Mouse (Mus musculus): ENCODE measurements around the gene Deaf1. TPM values are rescaled to one million over a fixed set of nuclear protein-coding genes. Genes with fewer than 3 reads are reported as not detected.

Gene Deaf1
- total and polyA plus RNA-seq, 3 experiments: 3.5 to 31.6 (median 10.0) TPM

GRCm38 (mm10) chr7:141335044-141335579, 7.6 kb upstream of the Deaf1 start:
- no peaks in the 10 kb centered on the region for H3K79me2 ChIP-seq (replicated peaks; ENCODE audit: control insufficient read depth, extremely low read depth, insufficient read depth, poor library complexity, severe bottlenecking)
- H3K36me3 ChIP-seq (replicated peaks in 1 of 2; ENCODE audit: control insufficient read depth in 1 of 2, insufficient read depth in 1 of 2, low read length in 1 of 2): peaks cover 5 to 39% of the 10 kb centered on the region in 2 experiments
- H3K4me1 ChIP-seq (ENCODE audit: control insufficient read depth in 1 of 2, insufficient read depth in 2 of 2): peaks cover 0 to 4% of the 10 kb centered on the region in 2 experiments; a peak in 1 of 4 replicates
- H3K4me3 ChIP-seq (replicated peaks in 1 of 3; ENCODE audit: low read depth in 2 of 3, low read length in 2 of 3, poor library complexity in 1 of 3): no peak overlapping the region
- DNase-seq (ENCODE audit: extremely low read depth): no peak
- no peak overlapping the region for H3K9ac ChIP-seq (ENCODE audit: insufficient read depth, low read depth)
- H3K4me2 ChIP-seq (ENCODE audit: insufficient read depth, low read depth, poor library complexity, severe bottlenecking): no peak overlapping the region
- no peaks in the 10 kb centered on the region for H3K9me3 ChIP-seq (replicated peaks; ENCODE audit: low read length)
- TF ChIP-seq ELF1 (IDR thresholded peaks at IDR 0.05; ENCODE audit: low read depth, low read length): no peak
- no peak for TF ChIP-seq GABPA (IDR thresholded peaks at IDR 0.05; ENCODE audit: insufficient replicate concordance, low read depth, low read length)
- no peak for TF ChIP-seq ETS1 (conservative IDR thresholded peaks at IDR 0.05; ENCODE audit: low read depth, low read length)
- TF ChIP-seq HCFC1 (IDR thresholded peaks at IDR 0.05; ENCODE audit: low read depth, low read length): no peak
- no peak for TF ChIP-seq NRF1 (IDR thresholded peaks at IDR 0.05; ENCODE audit: low read depth, low read length)
- TF ChIP-seq KAT2A (IDR thresholded peaks at IDR 0.05; ENCODE audit: insufficient replicate concordance, low read length): no peak
- no peak for TF ChIP-seq EP300 (IDR thresholded peaks at IDR 0.05; ENCODE audit: low read length)
- no peak for TF ChIP-seq RCOR1 (conservative IDR thresholded peaks at IDR 0.05; ENCODE audit: low read depth, low read length)
- TF ChIP-seq SMC3 (IDR thresholded peaks at IDR 0.05; ENCODE audit: low read depth, low read length): no peak
- TF ChIP-seq UBTF (IDR thresholded peaks at IDR 0.05; ENCODE audit: low read depth, low read length): no peak
- TF ChIP-seq CHD2 (IDR thresholded peaks at IDR 0.05; ENCODE audit: low read length): no peak
- TF ChIP-seq MXI1 (IDR thresholded peaks at IDR 0.05; ENCODE audit: low read depth, low read length): no peak
- no peak for TF ChIP-seq MAFK (IDR thresholded peaks at IDR 0.05; ENCODE audit: insufficient replicate concordance, low read length)
- TF ChIP-seq ZMIZ1 (IDR thresholded peaks at IDR 0.05; ENCODE audit: low read depth, low read length): no peak
- no peak for TF ChIP-seq TCF12 (IDR thresholded peaks at IDR 0.05; ENCODE audit: low read depth, low read length)
- TF ChIP-seq RAD21 (IDR thresholded peaks at IDR 0.05; ENCODE audit: low read depth, low read length): no peak
- TF ChIP-seq MAX (IDR thresholded peaks at IDR 0.05; ENCODE audit: low read length): no peak
- no peak overlapping the region for H3K27ac ChIP-seq (ENCODE audit: insufficient read depth, low read depth)
- in situ Hi-C loops (cut with MboI; ENCODE audit: low pct_ligation_motif_present, low pct_unique_long_range_greater_than_20kb, low sequenced_read_pairs): no loop called here
- dilution Hi-C loops (cut with MboI; ENCODE audit: extremely low pct_ligation_motif_present, extremely low pct_unique_long_range_greater_than_20kb, low sequenced_read_pairs): no loop called here
- no peaks in the 10 kb centered on the region for H3K27me3 ChIP-seq (replicated peaks)

GRCm38 (mm10) chr7:141331990-141332389, 4.5 kb upstream of the Deaf1 start:
- Histone ChIP-seq H3K4me1 (ENCODE audit: control insufficient read depth in 1 of 2, insufficient read depth in 2 of 2) (peaks cover 5 to 14% of the 10 kb centered on the region in 2 experiments), H3K27ac (ENCODE audit: insufficient read depth, low read depth) (no peak overlapping the region), H3K9ac (ENCODE audit: insufficient read depth, low read depth) (no peak overlapping the region), H3K27me3 (replicated peaks) (no peaks in the 10 kb centered on the region), H3K79me2 (replicated peaks; ENCODE audit: control insufficient read depth, extremely low read depth, insufficient read depth, poor library complexity, severe bottlenecking) (no peaks in the 10 kb centered on the region), H3K4me2 (ENCODE audit: insufficient read depth, low read depth, poor library complexity, severe bottlenecking) (no peak overlapping the region), H3K36me3 (replicated peaks in 1 of 2; ENCODE audit: control insufficient read depth in 1 of 2, insufficient read depth in 1 of 2, low read length in 1 of 2) (peaks cover 5 to 41% of the 10 kb centered on the region in 2 experiments), H3K9me3 (replicated peaks; ENCODE audit: low read length) (no peaks in the 10 kb centered on the region), H3K4me3 (replicated peaks in 1 of 3; ENCODE audit: low read depth in 2 of 3, low read length in 2 of 3, poor library complexity in 1 of 3) (no peak overlapping the region)
- no peak for DNase-seq (ENCODE audit: extremely low read depth)
- dilution Hi-C loops (cut with MboI; ENCODE audit: extremely low pct_ligation_motif_present, extremely low pct_unique_long_range_greater_than_20kb, low sequenced_read_pairs) (no loop called here), in situ Hi-C loops (cut with MboI; ENCODE audit: low pct_ligation_motif_present, low pct_unique_long_range_greater_than_20kb, low sequenced_read_pairs) (no loop called here)
- TF ChIP-seq RCOR1 (conservative IDR thresholded peaks at IDR 0.05; ENCODE audit: low read depth, low read length) (no peak), TCF12 (IDR thresholded peaks at IDR 0.05; ENCODE audit: low read depth, low read length) (no peak), SMC3 (IDR thresholded peaks at IDR 0.05; ENCODE audit: low read depth, low read length) (no peak), CHD1 (IDR thresholded peaks at IDR 0.05; ENCODE audit: low read depth, low read length) (no peak), UBTF (IDR thresholded peaks at IDR 0.05; ENCODE audit: low read depth, low read length) (no peak), MYC (IDR thresholded peaks at IDR 0.05; ENCODE audit: low read depth, low read length) (no peak), JUN (IDR thresholded peaks at IDR 0.05; ENCODE audit: insufficient read depth, low read depth, low read length) (no peak), ZC3H11A (IDR thresholded peaks at IDR 0.05; ENCODE audit: low read depth, low read length) (no peak), ZKSCAN1 (IDR thresholded peaks at IDR 0.05; ENCODE audit: borderline replicate concordance, low read depth, low read length) (no peak), HCFC1 (IDR thresholded peaks at IDR 0.05; ENCODE audit: low read depth, low read length) (no peak), CHD2 (IDR thresholded peaks at IDR 0.05; ENCODE audit: low read length) (no peak), MAX (IDR thresholded peaks at IDR 0.05; ENCODE audit: low read length) (no peak), EP300 (IDR thresholded peaks at IDR 0.05; ENCODE audit: low read length) (no peak), GABPA (IDR thresholded peaks at IDR 0.05; ENCODE audit: insufficient replicate concordance, low read depth, low read length) (no peak), POLR2AphosphoS2 (IDR thresholded peaks at IDR 0.05; ENCODE audit: low read depth, low read length) (no peak), MAZ (IDR thresholded peaks at IDR 0.05; ENCODE audit: low read depth, low read length) (no peak), USF2 (conservative IDR thresholded peaks at IDR 0.05; ENCODE audit: low read depth, low read length) (no peak), IRF4 (IDR thresholded peaks at IDR 0.05; ENCODE audit: low read depth, low read length) (no peak)

Data from CH12.LX (cell line).